Mouse (Mus musculus) limb, embryonic 11.5 days (tissue): Measurements from ENCODE around the gene Cul4a. TPM values are rescaled to one million over a fixed set of nuclear protein-coding genes. Genes with fewer than 3 reads are reported as not detected.

Experiments
- ATAC-seq: fragments of 200-750 bp; cut with Nextera tagmentation; 2 replicates; pipeline ENCODE4 v1.8.0; 2017; ENCODE audit warnings: low read depth; ENCODE audit not compliant: insufficient number of reproducible peaks, low FRiP score, low TSS enrichment
- DNase-seq: peaks from one replicate; pipeline ENCODE4 v3.0.0-alpha.2; 2015; ENCODE audit warnings: low spot score
- H3K27ac ChIP-seq: fragments of 300-500 bp; sonication (generic); replicated peaks from 2 replicates; pipeline ENCODE4 v1.5.1; 2014; ENCODE audit warnings: low read depth, mild to moderate bottlenecking, low read length
- H3K27me3 ChIP-seq: fragments of 300-500 bp; sonication (generic); 2 replicates; pipeline ENCODE4 v1.6.1; 2014; ENCODE audit warnings: mild to moderate bottlenecking, low read length, mixed read lengths; ENCODE audit not compliant: control insufficient read depth, insufficient read depth
- H3K36me3 ChIP-seq: fragments of 300-500 bp; sonication (generic); 2 replicates; pipeline ENCODE4 v1.6.1; 2014; ENCODE audit warnings: mild to moderate bottlenecking, low read length, moderate library complexity, mixed read lengths; ENCODE audit not compliant: control insufficient read depth, insufficient read depth
- H3K4me1 ChIP-seq: fragments of 300-500 bp; sonication (generic); 2 replicates; pipeline ENCODE4 v1.6.1; 2014; ENCODE audit warnings: low read length, mixed read lengths; ENCODE audit not compliant: control insufficient read depth, insufficient read depth
- H3K4me2 ChIP-seq: fragments of 300-500 bp; sonication (generic); 2 replicates; pipeline ENCODE4 v1.6.1; 2014; ENCODE audit warnings: low read depth, mild to moderate bottlenecking, moderate library complexity; ENCODE audit not compliant: severe bottlenecking
- H3K4me3 ChIP-seq: fragments of 300-500 bp; sonication (generic); 2 replicates; pipeline ENCODE4 v1.5.1; 2014; ENCODE audit warnings: low read depth, low read length
- H3K9ac ChIP-seq: fragments of 300-500 bp; sonication (generic); 2 replicates; pipeline ENCODE4 v1.6.1; 2014; ENCODE audit warnings: mild to moderate bottlenecking, low read length
- H3K9me3 ChIP-seq: fragments of 300-500 bp; sonication (generic); 2 replicates; pipeline ENCODE4 v1.6.1; 2016; ENCODE audit warnings: low read length; ENCODE audit not compliant: control insufficient read depth
- WGBS: fragments of 180-500 bp; shearing (Covaris S2); extraction: QIAGEN DNeasy Blood & Tissue Kit; methylation state at CpG from one replicate; pipeline ENCODE4 v1.1.7; 2014; 5-methylcytosine and 5-hydroxymethylcytosine counted together
- polyA plus RNA-seq: library from polyadenylated mRNA; unstranded; fragments of >200 nt; fragmentation: Nextera tagmentation; extraction: Ambion mirVana; gene quantifications from 2 replicates; pipeline ENCODE4 v1.2.1, GENCODE M21; 2014

Cul4a gene
- polyA plus RNA-seq, 1 experiment from 2014 or later, result 107 TPM

DNA sequence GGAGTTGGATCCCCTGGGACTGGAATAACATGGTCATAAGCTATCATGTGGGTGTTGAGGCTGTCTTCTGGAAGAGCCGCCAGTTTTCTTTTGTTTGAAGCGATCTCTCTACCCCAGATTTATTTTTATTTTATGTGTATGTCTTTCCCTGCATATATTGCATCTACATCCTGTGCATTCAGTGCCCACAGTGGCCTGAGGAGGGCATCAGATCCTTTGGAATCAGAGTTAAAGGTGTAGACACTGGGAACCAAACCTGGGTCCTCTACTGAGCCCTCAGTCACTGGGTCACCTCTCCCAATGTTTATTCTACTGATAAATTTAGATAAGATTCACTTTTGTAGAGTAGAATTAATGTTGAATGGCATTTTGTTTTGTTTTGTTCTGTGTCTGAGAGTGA is 43.9 kb downstream of the Cul4a start:
- Histone ChIP-seq H3K4me2 (no peak overlapping the region), H3K27me3 (no peaks in the 10 kb centered on the region), H3K27ac (no peak overlapping the region), H3K9me3 (no peaks in the 10 kb centered on the region), H3K4me1 (no peaks in the 10 kb centered on the region), H3K9ac (no peak overlapping the region), H3K4me3 (no peak overlapping the region), H3K36me3 (peaks cover 15% of the 10 kb centered on the region; the same call in 1 of the 2 replicates)
- WGBS, result 91% methylated on average over 2 of the region's 2 CpGs
- ATAC-seq (no peak), DNase-seq (no peak)

DNA sequence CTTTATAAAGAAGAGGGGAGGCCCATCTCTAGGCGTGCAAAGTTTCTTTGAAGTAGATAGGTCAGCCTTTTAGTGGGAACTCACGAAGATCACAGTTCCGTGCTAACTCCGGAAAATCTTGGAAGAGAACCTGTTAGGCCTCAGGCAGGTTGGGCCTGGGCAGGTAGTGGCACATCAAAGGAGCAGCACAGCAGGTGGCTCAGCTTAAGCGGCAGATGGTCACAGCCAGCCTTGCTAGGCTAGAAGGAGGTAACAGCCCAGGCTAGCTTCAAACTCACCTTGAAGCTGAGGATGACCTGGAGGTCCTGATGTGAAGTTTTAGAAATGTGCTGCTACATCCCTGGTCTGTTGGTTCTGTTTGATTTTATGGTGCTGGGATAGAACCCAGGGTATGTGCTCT is 44.4 kb downstream of the Cul4a start:
- WGBS, result 46% methylated on average over 5 of the region's 5 CpGs
- no peak for DNase-seq
- Histone ChIP-seq H3K4me1 (no peaks in the 10 kb centered on the region), H3K27ac (no peak overlapping the region), H3K27me3 (no peaks in the 10 kb centered on the region), H3K36me3 (peaks cover 12% of the 10 kb centered on the region; the same call in 1 of the 2 replicates), H3K4me2 (no peak overlapping the region), H3K9ac (no peak overlapping the region), H3K4me3 (no peak overlapping the region), H3K9me3 (no peaks in the 10 kb centered on the region)
- ATAC-seq, result no peak

DNA sequence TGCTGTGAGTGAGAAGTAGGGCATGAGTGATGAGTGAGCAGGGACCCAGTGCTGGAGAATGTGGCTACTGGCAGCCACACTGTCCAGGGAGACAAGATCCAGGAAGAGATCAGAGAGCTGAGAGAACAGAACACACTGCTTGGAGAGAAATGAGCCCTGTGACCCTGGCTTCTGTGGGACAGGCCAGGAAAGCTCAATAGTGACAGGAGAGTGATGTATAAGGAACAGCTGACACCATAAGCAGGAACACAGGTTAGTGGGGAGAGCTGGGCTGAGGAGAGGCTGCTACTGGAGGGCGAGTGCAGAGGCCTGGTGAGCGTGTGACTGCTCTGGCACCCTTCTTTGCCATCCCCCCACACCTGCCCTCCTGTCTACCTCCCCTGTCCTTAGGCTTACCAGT is 45.5 kb downstream of the Cul4a start:
- Histone ChIP-seq H3K27me3 (no peaks in the 10 kb centered on the region), H3K9ac (no peak overlapping the region), H3K4me3 (no peak overlapping the region), H3K4me2 (no peak overlapping the region), H3K27ac (no peak overlapping the region), H3K9me3 (no peaks in the 10 kb centered on the region), H3K36me3 (peaks cover 7% of the 10 kb centered on the region; the same call in 1 of the 2 replicates), H3K4me1 (no peaks in the 10 kb centered on the region)
- 78% methylated on average over 2 of the region's 2 CpGs for WGBS
- DNase-seq, result no peak
- no peak for ATAC-seq

DNA sequence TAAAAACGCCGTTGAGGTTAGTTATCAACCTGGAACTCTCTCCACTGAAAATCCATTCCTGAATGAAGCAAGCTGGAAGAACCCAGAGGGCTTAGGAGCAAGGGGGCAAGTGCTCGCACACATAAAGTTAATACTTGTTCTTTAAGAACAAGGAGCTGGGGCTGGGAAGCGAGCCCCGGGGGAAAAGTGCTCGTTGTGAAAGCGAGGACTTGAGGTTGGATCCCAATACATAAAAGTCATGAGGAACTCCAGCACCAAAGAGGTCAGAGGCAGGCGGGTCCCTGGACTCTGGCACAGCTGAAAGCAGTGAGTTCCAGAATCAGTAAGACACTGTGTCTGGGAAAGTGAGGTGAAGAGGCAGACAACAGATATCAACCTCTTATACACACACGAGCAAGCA is 48.7 kb downstream of the Cul4a start:
- peaks cover 2% of the 10 kb centered on the region; the same call in 1 of the 2 replicates for H3K36me3 ChIP-seq
- H3K27me3 ChIP-seq, result no peaks in the 10 kb centered on the region
- no peaks in the 10 kb centered on the region for H3K9me3 ChIP-seq
- no peak overlapping the region for H3K4me3 ChIP-seq
- H3K9ac ChIP-seq, result no peak overlapping the region
- no peak overlapping the region for H3K27ac ChIP-seq
- ATAC-seq (no peak), DNase-seq (no peak)
- WGBS, result 79% methylated on average over 9 of the region's 9 CpGs
- no peaks in the 10 kb centered on the region for H3K4me1 ChIP-seq
- no peak overlapping the region for H3K4me2 ChIP-seq

DNA sequence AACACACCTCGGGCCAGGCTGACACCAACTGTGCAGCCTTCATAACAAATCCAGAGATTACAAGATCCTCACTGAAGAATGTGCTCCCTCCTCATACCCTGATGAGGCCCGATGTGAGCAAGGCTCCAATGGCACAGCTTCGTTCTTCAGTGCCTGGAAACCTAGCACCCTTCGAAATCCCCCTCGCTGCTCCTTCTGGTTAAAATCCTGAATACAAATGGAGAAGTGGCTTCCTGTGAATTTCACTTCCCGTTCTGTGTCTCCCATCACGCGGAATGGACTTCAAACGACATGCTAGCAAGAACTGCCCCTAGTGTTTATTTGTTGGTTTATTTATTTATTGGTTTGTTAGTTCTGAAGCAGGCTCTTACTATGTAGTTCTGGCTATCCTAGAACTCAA is 49.9 kb downstream of the Cul4a start:
- Histone ChIP-seq H3K27ac (no peak overlapping the region), H3K9ac (no peak overlapping the region), H3K27me3 (no peaks in the 10 kb centered on the region), H3K9me3 (no peaks in the 10 kb centered on the region), H3K4me3 (no peak overlapping the region), H3K4me2 (no peak overlapping the region), H3K4me1 (peaks cover 5% of the 10 kb centered on the region; the same call in 1 of the 2 replicates), H3K36me3 (no peaks in the 10 kb centered on the region)
- ATAC-seq, result no peak
- 71% methylated on average over 9 of the region's 9 CpGs for WGBS
- DNase-seq, result no peak

DNA sequence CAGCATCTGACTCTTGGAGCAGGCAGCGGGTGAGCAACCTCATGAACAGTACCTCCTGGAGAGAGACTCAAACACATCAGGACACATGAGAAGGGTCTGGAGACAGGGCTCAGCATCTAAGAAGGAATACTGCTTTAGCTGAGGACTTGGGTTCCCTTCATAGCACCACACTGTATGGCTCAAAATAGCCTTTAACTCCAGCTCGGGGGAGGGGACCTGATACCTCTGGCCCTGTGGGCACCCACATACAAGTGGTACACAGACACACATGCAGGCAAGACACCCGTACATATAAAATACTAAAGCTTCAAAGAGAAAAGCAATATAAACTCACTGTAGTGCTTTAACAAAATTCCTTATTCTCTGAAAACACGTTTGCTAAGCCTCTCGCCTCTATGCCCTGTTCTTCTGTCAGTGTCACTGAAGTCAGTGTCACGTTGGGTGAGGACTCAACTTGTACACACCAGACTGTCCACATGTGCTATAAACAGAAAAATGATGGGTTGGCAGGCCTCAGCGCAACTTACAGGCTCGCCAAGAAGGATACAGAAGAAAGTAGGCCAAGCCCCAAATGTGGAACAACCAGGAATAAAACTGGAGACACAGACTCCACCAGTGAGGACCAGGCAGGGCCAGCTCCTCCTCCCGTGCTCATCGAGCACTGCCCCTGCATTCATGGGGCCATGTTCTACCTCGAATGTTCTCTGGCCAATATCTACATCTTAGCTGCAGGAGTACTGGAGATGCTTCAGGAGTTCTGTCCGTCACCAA is 51.1 kb downstream of the Cul4a start:
- Histone ChIP-seq H3K4me2 (no peak overlapping the region), H3K36me3 (no peaks in the 10 kb centered on the region), H3K4me1 (peaks cover 6% of the 10 kb centered on the region; the same call in 1 of the 2 replicates), H3K27ac (no peak overlapping the region), H3K4me3 (no peak overlapping the region), H3K9me3 (no peaks in the 10 kb centered on the region), H3K27me3 (no peaks in the 10 kb centered on the region), H3K9ac (no peak overlapping the region)
- ATAC-seq (no peak), DNase-seq (no peak)
- 75% methylated on average over 12 of the region's 12 CpGs for whole genome bisulfite sequencing

DNA sequence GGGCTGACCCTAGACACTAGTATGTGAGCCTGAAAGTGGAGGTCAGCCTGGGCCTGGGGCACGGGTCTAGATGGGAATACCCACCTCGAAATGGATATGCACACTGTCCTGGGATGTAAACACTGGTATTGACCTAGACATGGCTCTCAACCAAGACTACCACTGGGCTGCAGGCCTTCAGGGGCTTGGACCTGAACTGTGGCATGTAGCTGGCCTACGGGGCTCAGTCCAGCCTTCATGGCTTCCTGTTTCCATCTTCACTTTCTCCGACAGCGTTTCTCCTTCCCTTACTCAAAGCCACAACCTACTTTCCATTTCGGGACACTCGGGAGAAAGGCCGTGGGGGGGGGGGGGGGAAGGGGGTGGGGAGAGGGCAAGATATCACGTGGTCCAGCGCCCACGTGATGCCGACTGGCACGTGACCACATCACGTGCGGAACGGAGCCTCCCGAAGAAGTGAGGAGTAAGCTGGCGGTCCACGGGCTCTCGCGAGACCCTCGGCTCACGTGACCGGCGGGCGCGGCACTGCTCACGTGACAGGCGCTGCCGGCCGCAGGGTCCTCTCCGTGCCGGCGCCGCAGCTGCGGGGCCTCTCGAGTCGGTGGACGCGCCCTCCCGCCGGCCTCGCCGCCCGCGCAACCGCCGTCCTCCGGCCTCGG is 53.4 kb downstream of the Cul4a start, which contains the start of gene Lamp1:
TSS of gene Lamp1 (plus strand) at position 444 of the 659 bp plus-strand sequence.
- peaks cover 6% of the 10 kb centered on the region; the same call in 1 of the 2 replicates for H3K4me1 ChIP-seq

GRCm38 (mm10) chr8:13159377-13159881 is 54.0 kb downstream of the Cul4a start:
- peak; percentile 24 for DNase-seq
- H3K27me3 ChIP-seq, result no peaks in the 10 kb centered on the region
- no peaks in the 10 kb centered on the region for H3K9me3 ChIP-seq
- H3K9ac ChIP-seq, result peak overlapping the region; percentile 95
- ATAC-seq, result peak; percentile 48
- H3K4me1 ChIP-seq, result peaks cover 6% of the 10 kb centered on the region; the same call in 1 of the 2 replicates
- H3K4me3 ChIP-seq, result peak overlapping the region; percentile 99
- under 1% methylated on average over 44 of the region's 49 CpGs for WGBS
- H3K27ac ChIP-seq, result no peak overlapping the region; the same call in 1 of the 2 replicates
- peak overlapping the region; percentile 91 for H3K4me2 ChIP-seq
- H3K36me3 ChIP-seq, result no peaks in the 10 kb centered on the region

More for the DNA sequence above, 53.4 kb downstream of the Cul4a start, which contains the start of gene Lamp1:
- no peaks in the 10 kb centered on the region for H3K36me3 ChIP-seq
- H3K4me2 ChIP-seq, result peak within 1 kb of the TSS; percentile 91
- peak within 1 kb of the TSS; percentile 95 for H3K9ac ChIP-seq
- no peak within 1 kb of the TSS; the same call in 1 of the 2 replicates for H3K27ac ChIP-seq
- 1% methylated on average over 48 of the region's 50 CpGs for WGBS
- H3K27me3 ChIP-seq, result no peaks in the 10 kb centered on the region
- peak within 1 kb of the TSS; percentile 99 for H3K4me3 ChIP-seq
- no peaks in the 10 kb centered on the region for H3K9me3 ChIP-seq
- ATAC-seq (peak; percentile 95), DNase-seq (peak; percentile 100)
